Mouse (Mus musculus) C2C12 (cell line): ENCODE measurements around the gene Tor4a.

Experiments used
- CEBPB ChIP-seq: IDR thresholded peaks from one replicate; pipeline ENCODE4 v1.6.1; 2011; ENCODE audit warnings: low read depth, mild to moderate bottlenecking, control low read depth, moderate library complexity
- CTCF ChIP-seq: IDR thresholded peaks from one replicate; pipeline ENCODE4 v1.5.1; 2011; ENCODE audit not compliant: control insufficient read depth, insufficient read depth, insufficient read length
- FOSL1 ChIP-seq: IDR thresholded peaks from one replicate; pipeline ENCODE4 v1.8.0; 2011; ENCODE audit warnings: mild to moderate bottlenecking, low read length; ENCODE audit not compliant: poor library complexity, insufficient read depth, severe bottlenecking
- MAX ChIP-seq: IDR thresholded peaks from one replicate; pipeline ENCODE4 v1.6.1; 2011; ENCODE audit warnings: mild to moderate bottlenecking, control low read depth
- MYOD1 ChIP-seq: IDR thresholded peaks from one replicate; pipeline ENCODE4 v1.6.1; 2011; ENCODE audit warnings: low read depth; ENCODE audit not compliant: control insufficient read depth, insufficient read length
- USF1 ChIP-seq: IDR thresholded peaks from one replicate; pipeline ENCODE4 v1.6.1; 2011; ENCODE audit warnings: low read depth, mild to moderate bottlenecking, control low read depth, moderate library complexity

- TF ChIP-seq CTCF (no peak), FOSL1 (no peak), MYOD1 (no peak), USF1 (no peak), CEBPB (no peak), MAX (no peak)
Measured at GRCm38 (mm10) chr2:25228995-25229530, 32.4 kb upstream of the Tor4a start.
